Mouse (Mus musculus) granulocyte monocyte progenitor cell, adult 5-6 weeks (primary cell): ENCODE results near the gene Mnt. TPM values are rescaled to one million over a fixed set of nuclear protein-coding genes. Genes with fewer than 3 reads are reported as not detected.
"Not testable (repeated sequence)": the region's sequence is repeated elsewhere in the genome, so short reads cannot be mapped to it uniquely, and the experiment has no call there.

Experiments used
- ATAC-seq: replicated peaks from 2 replicates; pipeline ENCODE4 v1.8.0; 2016; ENCODE audit warnings: mild to moderate bottlenecking, moderate TSS enrichment, inconsistent platforms; ENCODE audit not compliant: poor library complexity, severe bottlenecking
- total RNA-seq, 2 experiments: library from RNA; stranded (forward) in 1 of 2; stranded (reverse) in 1 of 2; fragments of 200-712, 200-1000 nt in 1 of 2; fragments of >200 nt in 1 of 2; fragmentation: Nextera tagmentation in 1 of 2; gene quantifications; 2 replicates each; pipeline ENCODE4 v1.2.3; 2014 to 2017

The Mnt gene
- total RNA-seq (2014; fragmentation: Nextera tagmentation) (14.4 and 20.2 TPM in 2 replicates), total RNA-seq (2017) (5.3 and 6.0 TPM in 2 replicates)

DNA sequence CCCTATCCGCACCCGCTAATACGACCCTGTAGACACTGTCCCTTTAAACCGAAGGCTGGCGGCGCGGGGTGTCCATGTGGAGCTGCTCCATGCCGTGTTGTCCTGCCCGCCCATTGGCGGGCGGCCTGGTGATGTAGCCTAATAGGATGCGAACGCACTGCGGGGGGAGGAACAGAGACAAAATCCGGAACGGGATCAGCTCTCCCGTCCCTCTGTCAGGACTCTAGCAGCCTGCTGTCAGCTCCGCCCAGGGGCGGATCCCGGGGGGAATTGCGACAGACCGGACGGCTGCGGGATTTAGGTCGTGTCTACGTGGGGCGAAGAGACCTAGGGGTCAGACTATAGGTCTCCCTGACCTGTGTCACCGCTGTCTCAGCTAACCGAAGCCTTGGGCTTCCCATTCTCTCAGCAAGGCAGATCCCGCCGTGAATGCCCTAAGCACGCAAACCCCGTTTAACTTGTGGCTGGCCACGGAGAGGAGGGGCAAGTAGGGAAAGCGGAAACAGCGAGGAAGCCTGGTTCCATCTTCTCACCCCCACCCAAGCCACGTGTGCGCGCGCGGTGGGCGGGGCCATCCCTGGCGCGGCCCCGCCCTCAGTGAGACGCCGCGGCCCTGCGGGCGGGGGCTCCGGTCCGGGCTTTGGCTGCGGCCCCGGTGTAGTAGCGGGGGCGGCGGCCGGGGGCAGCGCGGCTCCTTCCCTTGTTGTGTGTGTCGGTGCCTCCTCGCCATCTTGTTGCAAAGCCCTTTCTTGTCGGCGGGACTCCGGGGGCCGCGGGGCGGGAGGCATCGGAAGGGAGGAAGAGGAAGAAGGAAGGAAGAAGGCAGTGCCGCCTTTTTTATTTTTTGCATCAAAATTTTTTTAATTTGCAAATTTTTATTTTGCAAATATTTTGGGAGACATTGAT lies at the start of gene Mnt:
TSS of gene Mnt (plus strand) at position 665 of the 906 bp plus-strand sequence.
- ATAC-seq: peak; percentile 38

GRCm38 (mm10) chr11:74792874-74793273 lies 37.8 kb upstream of the Mnt start:
- no peak for ATAC-seq

DNA sequence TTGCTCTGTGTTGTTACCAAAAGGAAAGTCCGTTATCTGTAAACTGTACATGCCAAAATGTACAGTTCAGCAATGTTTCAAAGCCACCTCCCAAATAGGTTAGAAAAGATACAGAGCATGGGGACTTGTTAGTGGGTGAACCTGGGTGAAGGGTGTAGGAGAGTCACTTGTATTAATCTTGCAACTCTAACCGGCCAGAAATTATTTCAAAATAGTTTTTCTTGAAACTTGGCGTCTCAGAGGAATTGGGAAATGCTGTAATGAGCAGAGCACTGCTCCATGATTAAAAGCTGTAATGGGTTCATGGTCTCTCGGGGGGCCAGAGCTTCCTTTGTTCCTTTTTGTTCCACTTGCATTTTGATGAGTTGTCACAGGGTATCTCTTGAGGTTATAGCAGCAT lies 30.1 kb upstream of the Mnt start:
- ATAC-seq: no peak; the same call in 1 of the 2 replicates

- no peak for ATAC-seq
These were observed 26.6 kb upstream of the Mnt start for GRCm38 (mm10) chr11:74804081-74804627.

DNA sequence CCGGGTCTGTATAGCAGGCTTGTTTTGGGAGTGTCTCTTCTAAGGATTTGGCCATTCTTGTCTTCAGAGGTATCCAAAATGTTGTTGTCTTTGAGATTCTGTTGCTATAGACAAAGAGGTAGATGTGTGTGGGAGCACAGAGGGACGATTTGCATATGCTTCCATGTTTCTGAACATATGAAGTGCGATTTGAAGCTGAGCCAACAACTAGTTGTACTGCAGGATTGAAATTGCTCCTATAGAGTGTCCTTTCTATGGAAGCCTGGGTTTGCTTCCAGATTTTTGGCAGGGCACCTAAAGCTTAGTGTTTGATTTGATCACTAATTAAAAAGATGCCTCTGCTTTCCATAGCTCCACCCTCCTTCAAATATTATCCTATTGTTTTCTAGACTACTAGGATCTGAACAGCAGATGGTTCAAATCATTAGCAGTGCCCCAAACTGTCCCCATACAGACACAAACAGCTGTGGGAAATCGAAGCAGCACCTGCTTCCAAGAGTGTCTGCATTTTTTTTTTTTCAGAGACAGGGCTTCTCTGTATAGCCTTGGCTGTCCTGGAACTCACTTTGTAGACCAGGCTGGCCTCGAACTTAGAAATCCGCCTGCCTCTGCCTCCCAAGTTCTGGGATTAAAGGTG lies 23.4 kb upstream of the Mnt start:
- ATAC-seq: no peak

DNA sequence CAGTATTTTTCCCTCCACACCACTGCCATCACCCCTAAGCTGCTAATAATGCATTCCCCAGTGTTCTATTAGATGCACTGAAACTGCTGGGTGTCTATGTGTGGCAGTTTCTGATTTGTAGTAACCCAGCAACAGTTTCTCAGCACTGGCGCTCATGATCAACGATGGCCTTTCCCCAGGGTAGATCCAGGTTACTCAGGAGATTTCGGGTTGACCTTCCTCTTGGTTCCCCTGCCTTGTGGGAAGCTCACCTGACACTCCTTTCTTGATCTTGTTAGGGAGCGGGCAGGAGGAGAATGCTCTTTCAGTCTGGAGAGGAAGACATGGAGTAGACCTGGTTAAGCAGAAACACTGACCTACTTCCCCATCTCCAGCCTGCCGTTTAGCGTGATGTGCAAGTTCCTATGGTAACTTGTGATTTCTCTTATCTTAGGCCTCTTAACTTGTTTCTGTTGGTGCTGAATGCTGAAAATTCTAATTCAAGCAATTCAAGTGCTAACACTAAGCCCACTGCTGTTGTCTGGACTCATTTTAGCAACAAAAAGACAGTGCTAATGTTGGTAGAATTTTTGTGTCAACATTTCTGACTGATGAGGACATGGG lies 22.4 kb upstream of the Mnt start:
- ATAC-seq: no peak

- no peak for ATAC-seq
These were observed 20.6 kb upstream of the Mnt start for GRCm38 (mm10) chr11:74810134-74810533.

DNA sequence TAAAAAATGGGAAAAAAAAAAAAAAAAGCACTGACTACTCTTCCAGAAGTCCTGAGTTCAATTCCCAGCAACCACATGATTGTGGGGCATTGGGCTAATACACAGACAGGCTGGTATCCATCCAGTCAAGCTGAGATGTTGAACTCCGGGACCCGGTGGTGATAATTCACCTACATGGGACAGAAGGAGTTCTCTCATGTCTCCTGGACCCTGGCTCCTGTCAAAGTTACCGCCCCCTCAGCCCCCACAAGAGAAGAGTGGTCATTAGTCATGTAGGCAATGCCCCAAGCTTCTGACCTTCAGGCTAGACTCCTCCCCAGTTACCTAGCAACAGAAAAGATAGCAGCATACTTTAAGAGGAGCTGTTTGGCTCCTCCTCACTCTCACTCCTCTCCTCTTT lies 19.7 kb upstream of the Mnt start:
- ATAC-seq: not testable (repeated sequence)

DNA sequence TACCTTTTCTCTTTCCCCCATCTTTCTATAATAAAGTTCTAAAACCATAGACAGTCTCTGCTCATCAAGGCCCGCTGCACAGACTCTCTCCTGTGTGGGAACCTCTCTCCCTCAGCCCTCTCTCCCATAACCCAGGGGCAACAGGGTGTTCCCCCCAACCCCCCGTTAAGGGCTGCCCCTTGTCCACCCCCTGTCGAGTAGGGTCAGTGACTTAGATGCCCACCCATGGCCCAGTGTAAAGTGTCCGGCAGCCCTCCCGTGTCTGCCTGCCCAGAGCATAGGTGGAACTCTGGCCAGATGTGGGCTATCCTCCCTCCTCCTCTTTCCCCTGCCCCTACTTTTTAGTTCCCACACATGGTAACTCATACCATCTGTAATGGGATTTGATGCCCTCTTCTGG lies 19.2 kb upstream of the Mnt start:
- ATAC-seq: no peak

GRCm38 (mm10) chr11:74815795-74816194 lies 14.9 kb upstream of the Mnt start:
- no peak for ATAC-seq

DNA sequence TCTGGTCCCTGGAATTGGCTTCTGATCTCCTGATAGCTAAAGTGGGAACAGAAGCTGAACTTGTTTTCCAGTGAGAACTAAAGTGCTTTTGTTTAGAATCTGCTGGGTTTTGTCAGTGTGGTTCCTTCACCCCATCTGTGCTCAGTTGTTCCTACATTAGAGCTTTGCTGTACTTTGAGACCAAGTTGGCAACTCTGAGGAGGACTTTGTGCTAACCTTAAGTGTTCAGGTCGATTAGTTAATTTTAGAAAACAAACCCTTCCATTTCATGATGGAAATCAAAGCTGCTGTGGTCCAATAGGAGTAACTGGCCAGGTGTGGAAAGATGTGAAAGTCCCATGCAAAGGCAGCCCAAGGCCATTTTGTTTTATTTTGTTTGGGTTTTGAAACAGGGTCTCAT lies 9.8 kb upstream of the Mnt start:
- no peak for ATAC-seq

DNA sequence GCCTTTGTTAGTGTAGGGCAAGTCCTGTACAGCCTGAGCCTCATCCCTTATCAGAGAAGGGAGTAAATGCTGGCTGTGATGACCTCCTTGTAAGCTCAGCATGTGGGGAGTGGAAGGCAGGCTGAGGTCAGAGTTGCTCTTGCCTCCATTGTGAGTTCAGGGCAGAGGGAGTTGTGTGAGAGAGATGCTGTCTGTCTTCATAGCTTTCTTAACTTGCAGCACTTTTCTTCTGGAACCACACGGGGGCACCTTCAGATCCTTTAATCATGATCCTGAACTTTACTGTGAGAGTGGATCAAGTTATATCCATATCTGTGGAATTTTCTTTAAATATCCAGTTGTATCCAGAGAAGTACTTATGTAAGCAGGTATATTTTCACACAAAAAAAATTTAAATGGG lies 9.3 kb upstream of the Mnt start:
- ATAC-seq: no peak

- no peak for ATAC-seq
These were observed 7.8 kb upstream of the Mnt start for GRCm38 (mm10) chr11:74822746-74823440.

- ATAC-seq: no peak
These were observed 4.6 kb upstream of the Mnt start for GRCm38 (mm10) chr11:74826151-74826550.

DNA sequence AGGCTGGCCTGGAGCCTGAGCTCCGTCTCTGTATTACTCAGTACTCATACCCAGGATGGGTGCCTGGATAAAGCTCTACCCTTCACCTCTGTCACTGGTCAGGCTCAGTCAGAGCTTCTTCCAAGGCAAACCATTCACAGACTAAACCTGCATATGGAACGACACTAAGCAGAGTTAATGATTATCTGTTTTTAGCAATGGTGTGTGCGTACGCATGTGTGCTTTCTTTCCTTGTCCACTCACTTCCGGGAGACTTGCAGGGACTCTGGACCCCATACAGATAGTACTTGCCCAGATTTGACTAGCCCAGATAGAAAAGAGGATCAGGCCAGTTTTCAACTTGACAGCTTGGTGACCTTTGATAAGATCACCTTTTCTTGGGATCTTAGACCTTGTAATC lies 4.0 kb upstream of the Mnt start:
- no peak for ATAC-seq

DNA sequence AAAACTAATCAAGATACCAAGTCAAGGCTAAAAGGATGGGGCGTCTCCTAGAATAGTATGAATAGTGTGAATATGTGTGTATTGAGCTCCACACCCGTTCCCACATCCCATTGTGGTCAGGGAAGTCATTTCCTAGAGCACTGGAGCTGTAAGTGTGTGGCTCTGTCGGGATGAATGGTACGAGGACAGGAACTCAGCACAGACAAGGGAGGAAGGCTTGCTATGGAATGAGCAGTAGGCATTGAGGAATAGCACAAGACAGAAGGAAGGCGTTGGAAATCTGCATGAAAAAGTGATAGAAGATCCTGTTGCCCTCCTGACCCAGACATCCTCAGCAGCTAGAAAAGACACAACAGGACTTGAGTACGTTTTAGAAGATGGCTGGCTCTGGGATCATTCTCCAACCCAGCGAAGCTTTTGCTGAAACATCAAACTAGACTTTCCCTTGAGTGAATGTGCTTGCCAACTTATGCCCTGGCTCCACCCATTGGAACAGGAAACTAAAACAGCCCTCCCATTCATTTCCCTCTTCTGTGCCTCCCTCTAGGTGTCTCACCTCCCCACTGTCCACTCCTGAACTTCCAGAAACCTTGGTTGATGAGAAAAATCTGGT lies 2.8 kb upstream of the Mnt start:
- ATAC-seq: no peak

DNA sequence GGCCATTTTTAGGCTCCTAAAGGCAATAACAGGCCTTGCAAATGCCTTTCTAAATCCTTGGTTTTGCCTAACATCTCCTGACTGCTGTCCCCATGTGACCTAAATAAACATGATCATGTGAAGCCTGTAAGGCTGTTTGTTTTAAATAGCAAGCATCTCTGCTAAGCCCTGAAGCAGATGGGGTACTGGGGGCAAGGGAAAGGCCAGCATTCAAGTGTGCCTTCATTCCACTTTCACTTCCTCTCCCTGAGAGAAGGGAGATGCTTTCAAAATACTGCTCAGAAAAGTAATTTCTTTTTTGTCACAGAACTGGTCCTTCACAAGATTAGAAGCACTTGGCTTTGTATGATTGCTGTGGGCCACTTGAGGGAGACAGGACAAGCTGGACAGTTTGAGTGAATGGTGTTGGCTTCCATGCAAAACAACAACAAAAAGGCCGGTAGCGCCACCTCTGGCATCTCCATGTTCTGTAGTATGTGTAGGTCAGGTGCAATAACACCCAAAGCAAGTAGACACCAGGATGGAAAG lies 2.3 kb upstream of the Mnt start:
- no peak for ATAC-seq

DNA sequence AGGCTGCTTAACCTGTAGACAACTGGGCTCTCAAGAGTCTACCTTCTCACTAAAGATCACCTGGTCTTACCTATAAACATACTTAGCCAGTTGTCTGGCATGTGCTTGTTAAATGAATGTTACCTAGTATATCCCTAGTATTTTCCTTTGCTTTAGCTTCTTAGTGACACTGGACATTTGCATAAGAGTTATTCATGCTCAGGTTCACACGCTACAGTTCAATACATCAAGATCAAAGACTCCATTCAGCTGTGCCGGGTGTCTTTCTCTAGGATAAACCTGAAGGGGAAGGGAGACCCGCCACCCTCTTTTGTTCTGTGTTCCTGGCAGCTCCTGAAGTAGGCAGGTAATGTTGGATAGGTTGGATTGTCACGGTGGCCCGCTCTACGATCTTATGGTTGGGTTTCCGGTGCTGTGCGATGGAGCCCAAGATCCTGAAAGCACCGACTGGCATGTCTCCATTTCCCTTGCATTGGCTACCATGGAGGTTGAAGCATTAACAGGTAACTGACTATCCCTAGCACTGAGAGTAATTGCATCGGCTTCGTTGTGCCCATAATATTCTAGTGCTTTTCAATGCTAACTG lies 1.7 kb upstream of the Mnt start:
- ATAC-seq: no peak

- ATAC-seq: peak; percentile 23
These were observed 908 bp upstream of the Mnt start for GRCm38 (mm10) chr11:74829812-74830211.
